8 mouse cellular contexts compared by ENCODE assay signal in genomic region chr1:134065241-134065809, GRCm38 (mm10). TPM values are rescaled to one million over a fixed set of nuclear protein-coding genes. Genes with fewer than 3 reads are reported as not detected.
DNase-seq lines count a peak whose midpoint lies in the region; ATAC-seq lines count a peak whose summit lies in the region.

No protein-coding gene starts in this region.

- H3K27me3 ChIP-seq in stomach, embryonic 14.5 days (ENCODE audit: control insufficient read depth, insufficient read depth, low read length) = no peaks in the 10 kb centered on the region

- H3K27ac ChIP-seq in stomach, embryonic 14.5 days (ENCODE audit: low read length) = peak overlapping the region; percentile 98

- H3K4me3 ChIP-seq in stomach, embryonic 14.5 days (ENCODE audit: low read depth, low read length) = no peak overlapping the region

- H3K36me3 ChIP-seq in stomach, embryonic 14.5 days (ENCODE audit: control insufficient read depth, insufficient read depth, low read length) = no peaks in the 10 kb centered on the region

- ATAC-seq in activated CD4-positive, CD25-positive, alpha-beta regulatory T cell, adult 4 months = peak; percentile 50
- ATAC-seq in stomach, embryonic 14.5 days (ENCODE audit: insufficient number of reproducible peaks, insufficient read depth, low FRiP score, low read depth) = no peak

- intact Hi-C loops in heart, postnatal 25 days (cut with DNase I) = no loop called here

- peaks cover 83% of the 10 kb centered on the region for H3K4me1 ChIP-seq in stomach, embryonic 14.5 days (ENCODE audit: control insufficient read depth, insufficient read depth, low read length)

- WGBS in stomach, embryonic 14.5 days = 49% methylated on average over 4 of the region's 4 CpGs

- no peaks in the 10 kb centered on the region for H3K9me3 ChIP-seq in stomach, embryonic 14.5 days (ENCODE audit: control insufficient read depth, low read depth, low read length)

- H3K4me2 ChIP-seq in stomach, embryonic 14.5 days (replicated peaks; ENCODE audit: low read depth, low read length) = no peak overlapping the region

- no peak overlapping the region for H3K9ac ChIP-seq in stomach, embryonic 14.5 days (replicated peaks; ENCODE audit: low read depth, low read length)

- DNase-seq in adrenal gland, postnatal 10 days = peak; percentile 40
- DNase-seq in adrenal gland, postnatal 14 days = no peak
- peak; percentile 44 for DNase-seq in heart, postnatal 25 days (ENCODE audit: low spot score)
- peak; percentile 62 for DNase-seq in lung, postnatal 14 days
- DNase-seq in frontal cortex, postnatal 10 days (ENCODE audit: low spot score in 2 of 2) = no peak
- no peak for DNase-seq in left cerebral cortex, adult 9 months (ENCODE audit: low spot score in 2 of 2)

RNA-seq across cellular contexts. Expression of gene Btg2, which starts 13.6 kb away (rescaled TPM):
- total RNA-seq in adrenal gland, postnatal 10 days (2021) = 10 to 100 TPM; 32.4 to 58.1 TPM
- total RNA-seq in adrenal gland, postnatal 14 days (2021) = 36.7 and 58.2 TPM in 2 replicates
- 100 to 1,000 TPM; 174 to 181 TPM for polyA plus RNA-seq in activated CD4-positive, CD25-positive, alpha-beta regulatory T cell, adult 4 months (2017; shearing (Covaris generic))
- 10 to 100 TPM; 25.7 to 29.2 TPM for total RNA-seq in heart, postnatal 25 days (2021)
- polyA plus RNA-seq in stomach, embryonic 14.5 days (2014; fragmentation: Nextera tagmentation; extraction: Ambion mirVana) = 55.5 and 61.4 TPM in 2 replicates

RNA-seq across cellular contexts. Expression of gene Fmod, which starts 28.3 kb away (rescaled TPM):
- total RNA-seq in adrenal gland, postnatal 10 days (2021) = 10 to 100 TPM; 17.4 to 22.2 TPM
- total RNA-seq in adrenal gland, postnatal 14 days (2021) = 13.9 and 15.3 TPM in 2 replicates
- polyA plus RNA-seq in activated CD4-positive, CD25-positive, alpha-beta regulatory T cell, adult 4 months (2017; shearing (Covaris generic)) = not detected
- total RNA-seq in heart, postnatal 25 days (2021) = 10 to 100 TPM; 11.6 to 12.1 TPM
- polyA plus RNA-seq in stomach, embryonic 14.5 days (2014; fragmentation: Nextera tagmentation; extraction: Ambion mirVana) = 7.2 and 7.6 TPM in 2 replicates

RNA-seq across cellular contexts. Expression of gene Chit1, which starts 45.7 kb away (rescaled TPM):
- under 1 TPM in 1 of 2 experiments, not detected in 1; 0.15 TPM for total RNA-seq in adrenal gland, postnatal 10 days (2021)
- total RNA-seq in adrenal gland, postnatal 14 days (2021) = not detected in 2 replicates
- polyA plus RNA-seq in activated CD4-positive, CD25-positive, alpha-beta regulatory T cell, adult 4 months (2017; shearing (Covaris generic)) = not detected
- total RNA-seq in heart, postnatal 25 days (2021) = not detected
- not detected in 2 replicates for polyA plus RNA-seq in stomach, embryonic 14.5 days (2014; fragmentation: Nextera tagmentation; extraction: Ambion mirVana)

Comparison
In these comparisons a context has a peak if more than half of its experiments do, and no peak if none do; other contexts are left out.
1. DNase-seq: peak in adrenal gland, postnatal 10 days (single experiment), heart, postnatal 25 days (single experiment) and lung, postnatal 14 days (single experiment); none in adrenal gland, postnatal 14 days (single experiment), frontal cortex, postnatal 10 days (0 of 2) and left cerebral cortex, adult 9 months (0 of 2).